Mouse (Mus musculus): Measurements from ENCODE around the gene Card9. TPM values are rescaled to one million over a fixed set of nuclear protein-coding genes. Genes with fewer than 3 reads are reported as not detected.

Gene Card9
- total RNA-seq, 2 experiments from 2014 or later: 42.3 to 121 TPM

- ATAC-seq (replicated peaks; ENCODE audit: poor library complexity, severe bottlenecking): no peak
Measured at GRCm38 (mm10) chr2:26338302-26339203, 22.2 kb downstream of the Card9 start.

DNA sequence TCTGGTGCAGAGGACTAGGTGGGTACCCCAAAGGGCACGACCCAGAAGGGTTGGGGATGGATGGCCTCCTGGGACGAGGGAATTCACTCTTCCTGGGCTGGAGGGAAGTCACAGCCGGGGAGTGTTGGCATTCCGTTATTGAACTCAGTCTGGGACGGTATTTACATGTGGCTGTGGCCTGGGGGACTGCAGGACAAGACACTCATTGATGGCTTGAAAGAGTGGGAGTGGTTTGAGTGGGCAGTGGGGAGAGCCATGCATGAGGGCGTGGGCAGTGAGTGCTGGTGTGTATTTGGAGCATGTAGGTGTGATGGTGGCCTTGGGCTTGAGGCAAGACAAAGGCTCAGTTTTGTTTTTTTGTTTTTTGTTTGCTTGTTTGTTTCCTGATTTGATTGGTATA, 30.0 kb downstream of the Card9 start:
- ATAC-seq (replicated peaks; ENCODE audit: poor library complexity, severe bottlenecking): no peak

- ATAC-seq (replicated peaks; ENCODE audit: poor library complexity, severe bottlenecking): no peak
Measured at GRCm38 (mm10) chr2:26330056-26330468, 30.7 kb downstream of the Card9 start.

- no peak for ATAC-seq (replicated peaks; ENCODE audit: poor library complexity, severe bottlenecking)
Measured at GRCm38 (mm10) chr2:26329402-26329801, 31.3 kb downstream of the Card9 start.

DNA sequence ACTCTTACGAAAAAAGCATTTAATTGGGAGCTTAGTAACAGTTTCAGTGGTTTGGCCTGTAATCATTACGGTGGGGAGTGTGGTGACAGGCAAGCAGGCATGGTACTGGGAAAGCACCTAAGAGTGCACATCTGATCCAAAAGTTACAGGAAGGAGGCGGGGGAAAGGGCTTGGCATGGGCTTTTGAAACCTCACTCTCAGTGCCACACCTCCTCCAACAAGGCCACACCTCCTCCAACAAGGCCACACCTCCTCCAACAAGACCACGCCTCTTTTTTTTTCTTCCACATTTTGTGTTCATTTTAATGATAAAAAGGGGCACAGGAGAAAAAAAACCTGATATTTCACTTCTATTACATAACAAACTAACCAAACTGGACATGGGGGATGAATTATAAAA, 32.9 kb downstream of the Card9 start:
- peak; percentile 73 for ATAC-seq (replicated peaks; ENCODE audit: poor library complexity, severe bottlenecking)

- peak; percentile 77 for ATAC-seq (replicated peaks; ENCODE audit: poor library complexity, severe bottlenecking)
Measured at GRCm38 (mm10) chr2:26325386-26326181, 35.1 kb downstream of the Card9 start.

DNA sequence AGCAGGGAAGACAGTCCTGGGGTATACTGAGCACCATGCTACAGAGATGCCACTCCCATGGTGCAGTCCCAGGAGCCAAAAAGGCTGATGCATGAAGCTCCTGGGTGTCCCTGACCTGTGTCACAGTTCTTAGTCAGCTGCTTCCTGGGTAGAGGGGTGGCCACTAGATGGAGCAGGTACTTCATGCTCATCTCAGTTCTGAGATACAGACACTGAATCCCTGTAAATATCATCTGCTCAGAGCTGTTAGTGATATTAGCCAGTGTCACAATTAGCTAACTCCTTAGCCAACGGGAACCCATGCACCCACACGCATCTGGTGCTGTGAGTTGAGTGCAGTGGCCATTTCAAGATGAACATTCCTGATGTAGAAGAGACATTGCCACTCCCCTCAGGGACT, 35.8 kb downstream of the Card9 start:
- ATAC-seq (replicated peaks; ENCODE audit: poor library complexity, severe bottlenecking): no peak

DNA sequence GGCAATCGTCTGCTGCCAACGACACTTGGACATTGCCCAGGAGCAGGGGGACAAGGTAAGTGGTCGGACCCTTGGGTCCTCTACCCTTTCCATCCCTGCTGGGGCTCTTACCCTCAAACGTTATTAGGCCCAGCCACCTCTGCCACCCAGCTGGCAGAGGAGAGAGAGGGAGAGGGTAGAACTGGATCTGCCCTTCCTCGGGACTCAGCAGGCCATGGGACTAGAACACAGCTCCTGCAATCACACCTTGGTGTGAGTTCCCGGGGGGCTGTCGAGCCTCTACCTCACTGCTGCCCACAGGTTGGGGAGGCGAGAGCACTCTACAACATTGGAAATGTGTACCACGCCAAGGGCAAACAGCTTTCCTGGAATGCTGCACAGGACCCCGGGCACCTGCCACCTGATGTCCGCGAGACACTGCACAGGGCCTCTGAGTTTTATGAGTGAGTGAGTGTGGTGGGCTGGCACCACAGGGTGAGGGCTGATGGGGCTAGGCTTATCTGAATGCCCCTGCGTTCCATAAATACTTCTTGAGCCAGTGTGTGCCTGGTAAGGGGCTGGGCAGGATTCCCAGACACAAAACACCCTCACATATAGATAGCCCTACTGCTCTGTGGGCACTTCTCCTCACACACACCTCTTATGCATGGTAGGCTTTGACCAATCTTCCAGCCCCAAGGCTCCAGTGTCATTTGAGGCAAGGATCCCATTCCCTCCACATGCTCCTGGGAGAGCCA, 37.0 kb downstream of the Card9 start:
- no peak for ATAC-seq (replicated peaks; ENCODE audit: poor library complexity, severe bottlenecking)

- ATAC-seq (replicated peaks; ENCODE audit: poor library complexity, severe bottlenecking): no peak
Measured at GRCm38 (mm10) chr2:26320245-26321185, 40.2 kb downstream of the Card9 start.

- no peak for ATAC-seq (replicated peaks; ENCODE audit: poor library complexity, severe bottlenecking)
Measured at GRCm38 (mm10) chr2:26319519-26320244, 41.0 kb downstream of the Card9 start.

DNA sequence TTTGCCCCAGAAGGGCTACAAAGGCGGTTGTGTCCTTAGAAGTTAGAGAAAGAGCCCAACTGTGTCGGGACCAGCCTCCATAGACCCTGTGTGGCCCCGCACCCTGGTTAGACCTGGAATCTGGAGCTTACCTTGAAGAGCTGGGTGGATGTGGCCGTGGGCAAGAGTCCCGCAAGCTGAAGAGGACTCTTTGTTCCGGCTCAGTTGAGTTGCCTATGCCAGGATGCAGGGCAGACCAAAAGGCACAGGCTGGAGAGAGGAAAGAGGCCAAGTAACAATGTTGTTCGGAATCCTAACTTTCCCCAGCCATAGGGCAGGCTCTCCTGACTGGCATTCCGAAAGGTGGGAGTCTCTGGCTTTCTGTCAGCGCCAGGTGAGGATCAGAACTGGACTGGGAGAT, 41.6 kb downstream of the Card9 start:
- ATAC-seq (replicated peaks; ENCODE audit: poor library complexity, severe bottlenecking): no peak

DNA sequence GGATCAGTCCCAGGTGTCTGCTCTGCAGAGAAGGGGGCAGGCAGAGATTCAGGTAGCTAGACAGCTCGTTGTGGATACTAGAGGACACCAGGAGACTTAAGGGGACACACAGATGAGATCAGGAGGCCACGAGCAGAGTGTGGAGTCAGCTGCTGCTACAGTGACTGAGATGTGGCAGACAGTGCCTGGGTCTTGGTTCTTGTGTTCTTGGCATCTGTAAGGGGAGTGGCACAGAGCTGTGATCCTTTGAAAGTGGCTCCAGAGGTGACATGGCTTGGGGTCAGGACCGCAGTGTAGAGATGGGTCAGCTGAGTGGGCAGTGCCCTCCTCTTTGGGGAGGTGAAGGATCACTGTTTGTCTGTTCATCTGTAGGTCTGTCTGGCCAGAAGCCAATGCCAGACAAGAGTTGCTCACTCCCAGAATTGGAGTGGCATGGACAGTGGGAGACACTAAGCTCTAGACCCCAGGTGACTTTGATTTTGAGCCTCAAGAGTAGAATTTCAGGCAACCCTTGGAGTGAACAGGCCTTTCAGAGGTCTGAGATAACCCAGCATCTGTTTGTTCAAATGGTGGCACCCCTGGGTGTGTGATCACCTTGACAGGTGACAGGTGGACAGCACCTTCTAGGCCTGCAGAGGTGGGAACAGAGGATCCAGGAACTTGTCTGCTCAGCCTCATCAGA, 42.6 kb downstream of the Card9 start:
- no peak for ATAC-seq (replicated peaks; ENCODE audit: poor library complexity, severe bottlenecking)

GRCm38 (mm10) chr2:26317371-26317770, 43.3 kb downstream of the Card9 start:
- ATAC-seq (replicated peaks; ENCODE audit: poor library complexity, severe bottlenecking): no peak

DNA sequence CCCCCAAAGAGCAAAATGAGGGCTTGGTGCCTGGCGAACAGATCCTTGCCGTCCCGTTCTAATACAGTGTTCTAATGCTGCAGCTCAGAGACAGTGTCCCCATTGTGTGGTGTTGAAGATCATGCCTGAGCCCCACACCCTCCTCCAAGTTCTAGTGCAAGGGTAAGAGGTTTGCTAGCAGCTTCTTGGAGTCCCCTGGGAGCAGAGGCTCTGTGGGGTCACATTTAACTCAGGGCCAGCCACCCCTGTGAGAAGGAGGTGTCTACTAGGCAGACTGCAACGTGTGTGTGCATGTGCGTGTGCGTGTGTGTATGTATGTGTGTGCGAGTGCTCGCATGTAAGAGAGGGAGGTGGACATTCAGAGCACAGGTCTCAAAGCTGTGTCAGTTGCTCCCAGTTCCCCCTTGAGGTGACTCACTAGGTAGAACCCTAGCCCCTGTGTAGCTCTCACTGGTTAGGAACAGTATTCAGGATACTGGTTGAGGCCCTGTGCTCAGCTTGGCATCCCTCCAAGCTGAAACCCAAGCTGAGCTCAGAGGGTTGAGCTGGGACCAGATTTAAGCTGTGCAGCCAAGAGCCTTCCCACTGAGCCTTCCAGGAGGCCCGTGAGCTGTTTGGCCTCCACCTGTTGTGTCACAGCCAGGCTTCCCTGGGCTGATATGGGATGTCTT, 44.0 kb downstream of the Card9 start:
- ATAC-seq (replicated peaks; ENCODE audit: poor library complexity, severe bottlenecking): no peak

GRCm38 (mm10) chr2:26315925-26316311, 44.8 kb downstream of the Card9 start:
- ATAC-seq (replicated peaks; ENCODE audit: poor library complexity, severe bottlenecking): no peak; the same call in 1 of the 2 replicates

DNA sequence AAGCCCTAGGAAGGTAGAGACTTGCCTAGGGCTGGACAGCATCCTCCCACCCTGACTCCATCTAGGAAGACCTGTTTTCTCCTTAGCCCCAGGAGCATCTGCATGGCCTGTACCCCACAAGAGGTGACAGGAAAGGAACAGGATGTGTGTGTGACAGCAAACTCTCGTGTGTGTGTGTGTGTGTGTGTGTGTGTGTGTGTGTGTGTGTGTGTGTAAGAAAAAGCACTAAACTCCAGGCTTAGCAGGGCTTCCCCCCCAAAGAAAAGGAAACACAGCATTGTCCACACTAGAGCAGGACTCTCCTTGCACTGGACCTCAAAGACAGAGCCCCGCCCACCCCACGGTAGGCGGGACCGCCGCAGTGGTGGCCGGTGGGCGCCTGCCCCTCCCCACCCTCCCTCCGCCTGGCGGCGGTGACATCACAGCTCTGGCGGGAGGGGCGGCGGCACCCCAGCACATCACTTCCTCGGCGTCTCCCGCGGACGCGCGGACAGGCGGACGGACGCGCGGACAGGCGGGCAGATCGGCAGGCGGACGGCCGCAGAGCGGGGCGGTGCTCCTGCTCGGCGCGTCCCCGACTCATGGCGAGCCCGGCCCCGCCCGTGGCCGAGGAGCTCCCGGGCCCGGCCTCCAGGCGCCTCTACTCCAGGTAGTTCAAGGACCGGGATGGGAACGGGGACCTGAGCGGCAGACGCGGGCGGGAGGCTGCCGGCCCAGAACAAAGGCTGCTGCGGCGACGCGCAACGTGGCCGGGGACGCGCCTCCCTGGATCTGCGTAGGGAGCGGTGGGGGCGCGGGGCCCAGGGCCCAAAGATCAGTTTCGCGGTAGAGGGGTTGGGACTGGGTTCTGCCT, 45.4 kb downstream of the Card9 start, which contains the start of gene Gpsm1:
Gene Gpsm1, plus strand, starts transcription at position 444 of the 853 bp plus-strand sequence.
- ATAC-seq (replicated peaks; ENCODE audit: poor library complexity, severe bottlenecking): peak; percentile 63
